Mouse (Mus musculus): Measurements from ENCODE around the gene Bmp7.

Gene Bmp7

GRCm38 (mm10) chr2:172940003-172940798 is at the start of gene Bmp7:
Gene Bmp7, minus strand, starts transcription at chr2:172940321.
- peak; percentile 13 to 26 for DNase-seq

GRCm38 (mm10) chr2:172982776-172983561 is 42.8 kb upstream of the Bmp7 start:
- DNase-seq, result no peak

GRCm38 (mm10) chr2:172979666-172980345 is 39.7 kb upstream of the Bmp7 start:
- no peak for DNase-seq

- no peak for DNase-seq
Measured at GRCm38 (mm10) chr2:172978131-172978633, 38.1 kb upstream of the Bmp7 start.

- DNase-seq, result peak in 1 of 2 experiments; percentile 42
Measured at GRCm38 (mm10) chr2:172977409-172978130, 37.4 kb upstream of the Bmp7 start, which contains the start of gene Spo11. Gene Spo11, plus strand, starts transcription at chr2:172977700.

- DNase-seq, result peak in 1 of 2 experiments; percentile 25
Measured at GRCm38 (mm10) chr2:172976661-172977238, 36.6 kb upstream of the Bmp7 start.

GRCm38 (mm10) chr2:172975159-172975558 is 35.0 kb upstream of the Bmp7 start:
- no peak for DNase-seq

- DNase-seq, result no peak
Measured at GRCm38 (mm10) chr2:172974701-172975100, 34.6 kb upstream of the Bmp7 start.

- no peak for DNase-seq
Measured at GRCm38 (mm10) chr2:172973806-172974565, 33.9 kb upstream of the Bmp7 start.

GRCm38 (mm10) chr2:172971865-172972264 is 31.7 kb upstream of the Bmp7 start:
- DNase-seq, result no peak

- no peak for DNase-seq
Measured at GRCm38 (mm10) chr2:172966480-172966879, 26.4 kb upstream of the Bmp7 start.

- no peak for DNase-seq
Measured at GRCm38 (mm10) chr2:172965249-172965648, 25.1 kb upstream of the Bmp7 start.

- DNase-seq, result no peak
Measured at GRCm38 (mm10) chr2:172961211-172961610, 21.1 kb upstream of the Bmp7 start.

- no peak for DNase-seq
Measured at GRCm38 (mm10) chr2:172960350-172960749, 20.2 kb upstream of the Bmp7 start.

- no peak for DNase-seq
Measured at GRCm38 (mm10) chr2:172959006-172959768, 19.1 kb upstream of the Bmp7 start.

GRCm38 (mm10) chr2:172958579-172958978 is 18.5 kb upstream of the Bmp7 start:
- no peak for DNase-seq

GRCm38 (mm10) chr2:172951976-172952375 is 11.9 kb upstream of the Bmp7 start:
- no peak for DNase-seq

GRCm38 (mm10) chr2:172950722-172951121 is 10.6 kb upstream of the Bmp7 start:
- no peak for DNase-seq

GRCm38 (mm10) chr2:172950119-172950676 is 10.1 kb upstream of the Bmp7 start:
- no peak for DNase-seq

- DNase-seq, result no peak
Measured at GRCm38 (mm10) chr2:172949051-172949450, 8.9 kb upstream of the Bmp7 start.
